Mouse (Mus musculus): ENCODE measurements around the gene Lsm8.
"Not testable (repeated sequence)": the region's sequence is repeated elsewhere in the genome, so short reads cannot be mapped to it uniquely, and the experiment has no call there.

Lsm8 gene

DNA sequence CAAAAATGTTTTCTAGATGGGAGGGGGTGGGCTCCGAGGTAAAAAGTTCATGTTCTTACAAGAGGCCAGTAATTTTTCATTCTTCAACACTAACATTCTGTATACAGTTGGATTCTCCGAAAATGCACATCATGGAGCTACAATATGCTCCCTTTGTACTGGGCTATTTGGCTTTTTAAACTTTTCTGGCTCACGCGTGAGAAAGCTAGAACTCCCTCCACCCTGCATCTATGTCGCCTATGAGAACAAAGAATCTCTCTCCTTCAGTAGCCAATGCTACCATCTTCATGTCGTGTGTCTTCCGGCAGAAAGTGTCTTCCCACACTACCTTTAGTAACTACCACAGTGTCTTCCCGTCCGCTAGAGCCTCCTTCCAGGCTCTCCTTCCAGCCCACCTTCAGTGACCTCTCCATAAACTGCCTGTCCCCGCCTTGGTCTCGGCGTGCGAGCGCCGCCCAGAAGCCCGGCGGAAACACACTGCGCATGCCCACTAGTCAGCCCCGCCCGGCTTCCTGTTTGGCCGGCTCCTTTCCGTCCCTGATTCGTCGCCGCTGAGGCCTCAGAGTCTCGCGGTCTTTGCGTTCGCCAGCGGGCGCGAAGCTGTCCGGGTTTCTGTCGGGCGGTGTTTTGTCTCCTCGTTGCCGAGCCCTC is at the start of gene Lsm8:
Gene Lsm8 (plus strand): TSS at position 529 of the 651 bp plus-strand sequence.
- in situ Hi-C loops (cut with MboI, MseI) = no loop called here

DNA sequence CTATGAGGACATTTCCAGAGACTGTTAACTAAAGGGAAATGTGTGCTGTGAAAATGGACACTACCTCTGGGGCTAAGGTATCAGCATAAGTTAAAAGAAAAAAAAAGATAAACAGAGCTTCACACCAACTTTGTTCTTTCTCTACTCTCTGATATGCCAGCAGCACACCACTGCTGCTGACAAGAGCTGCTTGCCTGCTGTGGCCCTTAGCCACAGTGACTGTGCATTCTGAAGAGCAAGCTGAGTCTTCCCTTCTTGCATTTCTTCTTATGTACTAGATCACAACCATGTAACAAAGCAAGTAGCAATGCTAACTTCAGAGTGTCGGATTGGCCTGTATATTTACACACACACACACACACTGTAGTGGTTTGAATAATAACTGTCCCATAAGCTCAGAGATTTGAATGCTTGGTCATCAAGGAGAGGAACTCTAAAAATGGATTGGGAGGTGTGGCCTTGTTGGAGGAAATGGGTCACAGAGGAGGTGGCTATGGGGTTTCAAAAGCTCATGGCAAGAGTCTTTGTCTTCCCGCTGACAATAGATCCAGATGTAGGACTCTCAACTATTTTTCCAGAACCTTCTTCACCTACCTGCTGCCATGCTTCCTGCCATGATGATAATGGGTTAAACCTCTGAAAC is 47.4 kb upstream of the Lsm8 start:
- in situ Hi-C loops (cut with MboI, MseI) = no loop called here

DNA sequence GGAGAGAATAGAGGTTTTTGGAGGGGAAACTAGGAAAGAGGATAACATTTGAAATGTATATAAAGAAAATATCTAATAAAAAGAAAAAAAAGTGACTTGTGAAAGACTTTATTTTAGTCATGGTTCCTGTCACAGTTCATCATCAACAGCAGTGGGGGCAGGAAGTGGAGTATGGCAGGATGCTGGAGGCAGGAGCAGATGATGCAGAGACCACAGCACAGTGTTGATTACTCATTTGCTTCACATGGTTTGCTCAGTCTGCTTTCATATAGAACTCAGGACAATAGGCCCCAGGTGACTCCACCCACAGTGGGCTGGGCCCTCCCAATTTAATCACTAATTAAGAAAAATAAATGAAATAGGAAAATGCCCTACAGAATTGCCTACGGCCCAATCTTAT is 35.8 kb upstream of the Lsm8 start:
- in situ Hi-C loops (cut with MboI, MseI) = no loop called here

DNA sequence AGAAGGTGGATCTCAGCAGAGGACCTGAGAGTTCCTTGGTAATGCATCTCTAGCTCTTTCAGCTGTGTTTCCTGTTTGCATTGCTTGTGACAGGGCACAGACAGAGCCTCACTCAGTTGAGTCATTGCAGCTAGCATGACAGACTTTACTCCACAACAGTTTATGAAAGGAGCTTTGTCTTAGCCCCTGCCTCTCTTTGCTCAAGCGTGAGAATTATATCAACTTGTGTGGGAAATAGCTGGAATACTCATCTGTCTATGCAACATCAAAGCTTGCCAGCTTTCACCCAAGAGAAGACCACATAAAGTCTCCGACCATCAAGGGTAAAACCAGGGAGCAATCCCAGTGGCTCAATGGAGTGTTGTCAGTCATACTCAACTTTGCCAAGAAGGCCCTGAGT is 32.8 kb upstream of the Lsm8 start:
- in situ Hi-C loops (cut with MboI, MseI) = no loop called here

DNA sequence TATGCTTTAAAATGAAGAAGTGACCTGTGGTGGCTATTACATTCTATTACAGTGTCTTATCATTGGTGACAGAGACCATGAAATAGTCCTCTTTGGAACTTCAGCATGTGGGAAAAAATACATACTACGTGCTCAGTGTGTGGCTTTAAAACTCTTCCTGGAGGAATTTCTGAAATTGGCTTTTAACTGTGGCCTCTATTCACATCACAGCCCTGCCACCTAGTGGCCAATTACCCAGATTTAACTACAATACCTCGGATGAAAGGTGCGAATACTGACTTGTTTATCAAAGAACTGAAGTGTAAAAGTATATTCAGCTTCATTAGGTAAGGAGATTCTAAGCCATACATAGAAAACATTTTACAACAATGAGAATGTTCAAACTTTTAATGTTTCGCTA is 29.0 kb upstream of the Lsm8 start:
- in situ Hi-C loops (cut with MboI, MseI) = no loop called here

DNA sequence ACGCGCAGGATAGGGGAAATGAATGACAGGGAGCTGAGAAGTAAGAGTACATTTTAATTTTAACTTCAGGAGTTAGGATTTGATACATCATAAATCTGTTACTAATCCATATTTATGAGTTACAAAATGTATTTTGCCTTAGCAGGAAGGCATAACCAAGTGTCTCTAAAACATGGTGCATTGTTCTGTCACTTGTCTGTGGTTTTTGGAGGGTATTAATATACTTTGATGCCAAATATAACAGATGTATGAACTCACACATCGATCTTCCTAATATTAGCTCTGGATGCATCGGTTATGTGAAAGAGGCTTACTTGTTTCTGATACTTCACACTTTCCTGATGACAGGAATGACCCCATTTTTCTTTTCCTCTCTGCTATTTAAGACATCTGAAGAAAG is 28.1 kb upstream of the Lsm8 start:
- in situ Hi-C loops (cut with MboI, MseI) = no loop called here

DNA sequence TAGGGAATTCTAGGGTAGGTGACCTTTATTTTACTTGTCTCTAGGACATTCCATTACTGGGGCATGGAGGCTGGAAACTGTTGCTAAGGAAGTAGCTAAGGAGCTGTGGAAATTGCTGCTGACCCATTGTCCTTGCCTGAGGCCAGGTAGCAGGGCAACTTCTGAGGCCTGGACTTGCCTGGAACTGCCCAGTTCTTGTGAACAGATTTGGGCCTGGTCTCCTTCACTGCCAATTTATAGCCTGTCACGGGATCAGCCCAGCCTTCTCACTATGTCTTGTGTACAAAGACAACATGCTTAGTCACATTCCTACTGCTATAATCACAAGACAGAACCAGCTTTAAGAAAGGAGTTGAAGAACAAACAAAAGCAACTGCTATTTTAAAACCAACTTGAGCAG is 25.6 kb upstream of the Lsm8 start:
- in situ Hi-C loops (cut with MboI, MseI) = no loop called here

DNA sequence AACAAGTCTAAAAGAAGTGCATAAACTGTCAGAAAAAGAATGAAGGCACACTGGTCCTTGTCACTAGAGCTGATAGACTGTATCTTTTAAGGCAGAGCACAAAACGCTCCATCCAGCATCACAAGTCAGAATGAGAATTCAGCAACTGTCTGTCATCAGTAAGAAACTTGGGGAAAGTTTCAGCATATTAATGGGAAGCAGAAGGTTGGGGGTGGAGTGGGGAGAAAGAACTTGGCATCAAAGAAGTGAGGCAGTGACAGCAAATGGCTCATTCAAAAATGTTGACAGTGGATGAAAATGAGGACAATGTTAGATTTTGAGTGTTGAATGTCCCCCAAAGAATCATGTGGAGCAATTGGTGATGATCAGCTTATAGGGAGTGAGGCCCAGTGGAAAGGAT is 15.4 kb upstream of the Lsm8 start:
- in situ Hi-C loops (cut with MboI, MseI) = no loop called here

DNA sequence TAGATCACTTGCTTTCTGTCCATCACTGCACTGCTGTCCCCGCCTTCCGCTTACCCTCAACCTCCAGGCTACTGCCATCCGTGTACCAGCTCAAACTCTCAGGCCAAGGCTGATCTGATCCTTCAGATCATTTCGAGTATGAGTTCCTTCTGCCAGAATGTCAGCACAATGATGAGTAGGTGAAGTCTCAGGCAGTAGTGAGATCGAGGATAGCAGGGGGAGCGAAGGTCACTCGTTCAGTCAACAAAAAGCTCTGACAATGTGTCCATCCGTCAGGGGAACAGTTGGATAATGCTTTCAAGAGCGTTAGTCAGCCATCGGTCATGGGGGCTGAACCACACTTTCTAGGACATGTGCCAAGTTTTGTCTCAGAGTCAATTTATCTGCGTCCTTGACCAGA is 3.9 kb upstream of the Lsm8 start:
- in situ Hi-C loops (cut with MboI, MseI) = not testable (repeated sequence)

DNA sequence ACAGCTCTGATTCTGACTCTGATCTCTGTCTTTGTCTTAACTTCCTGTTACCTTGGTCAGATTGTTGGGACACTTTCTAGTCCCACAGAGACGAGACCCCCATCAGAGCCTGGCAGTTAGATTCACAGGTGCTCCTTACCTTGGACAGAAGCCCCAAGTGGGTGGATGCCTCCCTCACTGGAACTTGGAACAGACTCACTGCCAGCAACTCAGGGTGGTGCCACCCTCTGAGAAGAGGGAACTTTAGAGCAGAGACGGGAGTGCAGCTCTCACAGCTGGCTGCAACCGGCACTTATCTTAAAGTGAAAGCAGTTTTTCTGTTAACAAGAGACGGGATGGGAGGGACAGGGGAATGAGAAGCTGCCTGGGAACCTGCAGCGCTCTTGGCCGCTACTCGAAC is 2.8 kb upstream of the Lsm8 start:
- in situ Hi-C loops (cut with MboI, MseI) = not testable (repeated sequence)

DNA sequence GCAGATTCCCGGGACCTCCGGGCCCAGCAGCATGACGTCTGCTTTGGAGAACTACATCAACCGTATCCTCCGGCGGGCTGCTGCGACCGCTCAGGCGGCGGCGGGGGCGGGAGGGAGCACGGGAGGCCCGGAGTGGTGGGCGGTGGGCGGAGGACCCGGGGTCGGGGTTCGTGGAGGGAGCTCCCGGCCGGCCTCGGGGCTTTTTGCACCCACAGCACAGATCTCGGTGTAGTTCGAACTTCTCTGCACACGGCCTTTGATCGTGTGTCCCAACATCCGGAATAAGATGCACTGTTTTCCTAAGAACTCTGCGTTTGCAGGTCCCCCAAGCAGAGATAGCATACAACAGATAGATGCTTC is 303 bp downstream of the Lsm8 start:
- in situ Hi-C loops (cut with MboI, MseI) = no loop called here

DNA sequence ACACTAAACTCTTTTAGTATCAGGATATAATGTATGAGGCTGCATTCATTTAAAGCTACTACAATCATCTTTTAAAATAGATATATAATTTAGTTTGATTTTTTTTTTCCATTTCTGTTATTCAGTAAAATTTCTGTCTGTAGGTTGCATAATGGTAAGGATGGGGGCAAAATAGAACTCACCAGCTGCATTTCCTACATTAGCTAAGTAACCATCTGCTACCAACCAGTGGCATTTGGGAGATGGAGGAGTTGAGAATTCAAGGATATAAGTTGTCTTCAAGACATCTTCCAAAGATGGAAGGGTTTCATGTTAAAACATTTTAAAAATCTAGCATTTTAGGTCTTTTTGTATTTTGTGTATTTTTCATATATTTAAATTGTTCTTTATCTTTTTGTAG is 6.9 kb downstream of the Lsm8 start:
- in situ Hi-C loops (cut with MboI, MseI) = no loop called here

DNA sequence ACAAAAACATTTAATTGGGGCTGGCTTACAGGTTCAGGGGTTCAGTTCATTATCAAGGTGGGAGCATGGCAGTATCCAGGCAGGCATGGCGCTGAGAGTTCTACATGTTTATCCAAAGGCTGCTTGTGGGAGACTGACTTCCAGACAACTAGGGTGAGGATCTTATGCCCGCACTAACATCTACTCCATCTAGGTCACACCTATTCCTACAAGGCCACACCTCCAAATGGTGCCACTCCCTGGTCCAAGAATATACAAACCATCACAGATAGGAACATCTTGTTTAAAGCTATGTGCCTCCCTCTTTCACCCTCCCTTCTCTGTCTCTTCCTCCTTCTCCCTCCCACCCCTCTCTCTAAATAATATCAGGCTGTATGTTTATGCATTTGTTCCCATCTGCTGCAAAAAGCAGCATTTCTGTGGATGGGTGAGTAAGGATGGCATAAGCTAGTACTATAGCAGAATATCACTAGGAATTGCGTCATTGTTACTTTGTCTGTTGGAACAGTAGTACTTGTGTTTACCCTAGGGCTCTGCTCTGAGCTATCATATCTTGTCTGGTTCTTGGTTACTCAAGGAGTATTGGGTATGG is 8.2 kb downstream of the Lsm8 start:
- in situ Hi-C loops (cut with MboI, MseI) = no loop called here

DNA sequence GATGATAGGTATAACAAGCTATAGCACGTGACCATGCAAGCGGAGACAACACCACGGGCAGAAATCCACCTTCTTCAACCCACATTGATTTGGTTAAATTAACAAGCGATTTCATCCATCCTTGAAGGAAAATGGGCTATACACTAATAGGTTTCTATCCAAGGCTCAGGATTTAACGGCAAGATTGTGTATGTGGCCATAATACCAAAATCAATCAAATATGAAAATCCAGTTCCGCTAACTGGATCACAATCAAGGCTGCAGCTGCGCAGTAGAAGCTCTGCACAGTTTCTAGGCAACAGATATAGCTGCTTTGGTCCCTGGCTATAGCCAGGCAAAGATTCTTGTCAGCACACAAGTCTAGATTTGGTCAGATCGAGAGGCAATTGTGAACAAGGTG is 17.6 kb downstream of the Lsm8 start, which contains the start of gene Ankrd7:
Gene Ankrd7 (plus strand): TSS at position 301 of the 400 bp plus-strand sequence.
- in situ Hi-C loops (cut with MboI, MseI) = no loop called here

DNA sequence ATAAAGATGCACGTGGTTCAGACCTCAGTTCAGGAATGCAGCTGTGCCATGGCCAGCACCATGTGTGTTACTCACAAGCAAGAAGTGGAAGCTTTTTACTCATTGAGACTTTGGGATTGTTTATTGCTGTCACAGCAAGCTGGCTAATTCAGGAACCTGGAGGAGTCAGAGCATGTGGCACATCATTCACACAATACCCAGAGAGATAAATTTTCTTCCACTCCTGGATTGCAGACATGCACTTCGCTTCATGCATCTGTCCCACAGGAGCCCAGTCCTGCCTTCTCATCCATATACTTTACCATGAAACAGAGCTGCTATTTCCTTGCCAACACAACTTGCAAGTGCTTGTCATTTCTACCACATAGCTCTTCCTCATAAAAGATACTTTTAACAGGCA is 40.7 kb downstream of the Lsm8 start:
- in situ Hi-C loops (cut with MboI, MseI) = no loop called here

DNA sequence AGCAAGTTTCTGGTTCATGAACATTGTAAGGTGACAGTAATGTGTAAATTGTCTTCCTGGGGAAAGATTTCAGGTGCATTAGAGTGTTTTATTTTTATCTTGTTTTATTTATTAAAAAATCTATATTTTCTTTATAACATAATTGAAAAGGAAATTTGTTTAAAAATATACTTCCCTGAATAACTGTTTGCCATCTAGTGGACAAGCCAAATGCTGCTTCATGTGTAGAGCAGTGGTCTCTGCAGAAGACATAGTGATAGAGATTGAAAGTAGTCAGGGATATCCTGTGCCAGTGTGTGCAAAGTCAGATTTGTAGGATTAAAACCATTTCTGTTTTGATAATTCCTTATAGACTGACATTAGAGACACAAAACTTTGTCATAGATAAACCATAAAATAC is 45.8 kb downstream of the Lsm8 start:
- in situ Hi-C loops (cut with MboI, MseI) = loop anchor here in 1 of 2 experiments (10.0 kb wide), 1 partner anchor 1591 kb away; no protein-coding TSS in a partner anchor
